Mouse (Mus musculus) layer of hippocampus, adult 11-12 months (tissue): ENCODE measurements around the gene Slc8a2.

Experiments used
- DNase-seq: peaks from one replicate; pipeline ENCODE4 v3.0.0; 2022; ENCODE audit warnings: low spot score

The Slc8a2 gene

DNA sequence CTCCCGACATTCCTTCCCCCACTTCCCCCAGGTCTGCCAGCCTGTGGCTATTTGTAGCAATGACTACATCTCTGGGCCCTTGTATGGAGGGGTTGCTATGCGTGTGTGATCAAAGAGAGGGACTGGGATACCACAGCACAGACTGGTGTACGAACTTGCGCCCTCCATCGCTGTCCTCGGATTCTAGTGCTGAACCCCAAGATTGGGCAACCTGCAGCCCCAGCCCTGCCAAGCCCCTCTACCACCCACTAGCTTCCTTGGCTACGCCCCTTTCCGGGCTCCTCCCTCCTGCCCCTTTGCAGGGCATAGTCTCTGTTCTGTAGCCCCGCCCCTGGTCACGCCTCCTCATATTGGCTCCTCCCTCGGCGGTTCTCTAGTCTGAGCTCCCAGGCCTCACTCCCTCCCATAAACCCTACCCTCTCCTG lies at the start of gene Slc8a2:
Slc8a2 (plus strand) TSS at position 406 of the 425 bp plus-strand sequence.
- DNase-seq, result peak; percentile 91

DNA sequence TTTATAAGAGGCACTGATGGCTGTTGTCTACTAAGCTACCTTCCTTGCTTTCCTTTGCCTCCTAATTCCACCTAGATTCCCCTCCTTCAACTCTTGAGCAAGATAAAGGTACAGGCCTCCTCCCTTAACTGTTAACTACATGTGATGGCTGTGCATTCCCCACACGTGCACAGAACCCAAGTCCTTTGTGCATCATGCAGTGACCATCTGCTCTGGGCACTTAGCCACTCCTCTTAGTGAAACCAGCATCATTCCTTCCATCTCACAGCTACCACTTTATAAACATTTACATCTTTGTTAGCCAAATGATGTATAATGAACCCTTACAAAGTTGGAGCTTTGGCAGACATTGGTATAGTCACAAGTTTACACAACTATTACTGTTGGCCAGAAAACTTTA lies 49.7 kb upstream of the Slc8a2 start:
- no peak for DNase-seq

DNA sequence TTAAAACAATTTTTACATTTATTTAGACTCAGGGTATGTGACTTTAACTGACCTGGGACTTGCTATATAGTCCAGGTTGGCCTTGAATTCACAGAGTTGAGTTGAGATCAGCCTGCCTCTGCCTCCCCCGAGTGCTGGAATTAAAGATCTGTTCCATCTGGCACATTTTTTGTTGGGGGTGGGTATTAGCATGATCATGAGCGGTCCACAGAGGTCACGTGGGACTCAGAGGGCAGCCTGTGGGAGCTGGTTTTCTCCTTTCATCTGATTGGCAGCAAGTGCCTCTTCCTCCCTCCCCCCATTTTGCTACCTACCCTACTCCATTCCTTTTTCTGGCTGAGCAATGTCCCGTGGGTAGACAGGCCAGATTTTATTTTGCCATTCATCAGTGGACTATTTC lies 49.0 kb upstream of the Slc8a2 start:
- no peak for DNase-seq

DNA sequence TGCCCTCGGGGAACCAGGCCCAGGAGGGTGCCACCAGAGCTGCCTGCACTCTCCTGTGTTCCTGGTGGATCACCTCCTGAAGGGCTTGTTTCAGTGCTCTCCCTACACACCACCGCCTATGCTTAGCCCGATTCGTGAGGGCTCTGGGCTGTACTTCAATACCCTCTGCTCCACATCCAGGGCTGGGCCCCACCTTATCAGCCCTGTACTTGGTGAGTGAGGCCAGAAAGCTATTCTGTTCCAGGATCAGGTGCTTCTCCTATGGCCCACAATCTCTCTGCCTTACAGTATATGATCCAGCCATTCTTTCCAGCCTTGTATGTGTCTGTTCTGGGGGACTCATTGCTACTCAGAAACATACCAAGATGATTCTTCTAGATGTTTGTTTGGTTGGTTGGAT lies 46.3 kb upstream of the Slc8a2 start:
- DNase-seq, result no peak

DNA sequence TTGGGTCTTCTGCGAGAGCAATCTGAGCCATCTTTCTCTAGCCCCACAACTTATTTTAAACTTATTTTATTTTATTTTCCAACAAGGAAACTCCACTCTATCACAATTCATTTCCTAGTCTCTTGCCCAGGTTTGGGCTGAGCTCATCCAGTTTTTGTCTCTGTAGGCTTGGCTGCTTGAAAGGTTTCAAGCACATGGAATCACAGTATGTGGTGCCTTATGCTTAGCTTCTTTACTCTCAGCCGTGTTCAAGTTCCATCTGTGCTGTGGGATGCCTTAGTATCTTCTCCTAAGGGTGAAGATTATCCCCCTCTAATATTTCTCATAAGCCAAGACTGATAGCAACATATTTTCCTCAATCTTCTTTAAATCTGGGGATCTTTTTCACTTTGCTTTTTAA lies 42.0 kb upstream of the Slc8a2 start:
- no peak for DNase-seq

DNA sequence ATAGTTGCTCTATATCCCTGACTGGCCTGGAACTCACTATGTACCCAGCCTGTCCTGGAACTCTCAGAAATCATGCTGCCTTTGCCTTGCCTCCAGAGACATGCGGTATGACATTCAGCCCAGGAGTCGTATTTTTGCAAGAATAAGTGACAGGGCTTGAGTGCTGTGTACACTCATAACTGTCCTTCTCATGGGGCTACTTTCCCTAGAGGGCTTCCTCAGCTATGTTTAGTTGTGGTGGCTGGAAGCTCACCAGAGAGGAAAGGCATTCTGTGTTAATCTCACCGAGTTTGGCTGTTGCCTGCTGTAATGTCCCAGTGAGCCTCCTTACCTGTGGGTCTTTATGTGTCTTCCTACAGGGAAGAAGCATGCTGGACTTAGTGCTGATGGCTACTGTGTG lies 35.0 kb upstream of the Slc8a2 start:
- no peak for DNase-seq

DNA sequence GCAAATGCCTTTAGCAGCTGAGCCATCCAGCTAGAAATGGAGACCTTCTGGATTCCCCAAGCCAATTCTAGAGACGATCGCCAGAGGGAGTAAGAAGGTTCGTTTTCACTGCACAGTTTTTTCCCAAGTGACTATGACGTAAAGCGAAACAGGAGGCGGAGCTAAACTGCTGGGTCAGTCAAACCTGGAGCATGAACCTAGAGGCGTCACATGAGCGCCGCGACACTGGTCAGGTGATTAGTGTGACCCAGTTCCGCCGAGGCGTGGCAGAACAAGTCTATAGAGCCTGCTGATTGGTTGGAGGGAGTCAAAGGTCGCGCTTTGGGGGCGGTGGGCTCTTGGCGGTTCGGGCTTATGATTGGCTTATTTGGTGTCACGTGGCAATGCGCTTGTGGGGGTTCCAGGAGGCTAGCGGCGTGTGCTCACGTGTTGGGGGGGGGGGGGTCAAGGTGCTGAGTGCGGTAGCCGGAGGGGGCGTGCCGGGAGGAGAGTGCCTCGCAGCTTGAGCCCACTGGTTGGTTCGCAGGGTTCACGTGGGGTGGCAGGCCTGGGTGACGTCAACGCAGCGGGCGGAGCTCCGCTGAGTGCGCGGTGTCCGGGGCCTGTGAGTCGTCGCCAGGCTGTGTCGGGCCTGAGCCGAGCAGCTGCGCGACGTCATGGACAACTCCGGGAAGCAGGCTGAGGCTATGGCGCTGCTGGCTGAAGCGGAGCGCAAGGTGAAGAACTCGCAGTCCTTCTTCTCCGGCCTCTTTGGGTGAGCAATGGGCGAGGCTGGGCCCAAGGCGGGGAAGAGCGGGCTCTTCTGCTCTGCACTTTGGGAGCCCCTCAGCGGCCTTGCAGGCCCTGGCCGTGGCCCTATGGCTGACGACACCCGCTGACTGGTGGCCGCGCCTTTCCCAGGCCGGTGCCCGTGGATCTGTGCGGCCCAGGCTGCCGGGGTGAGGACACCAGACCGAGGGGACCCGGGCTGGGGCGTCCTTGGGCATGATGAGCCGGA lies 31.3 kb upstream of the Slc8a2 start, which contains the start of gene Napa:
Napa (plus strand) TSS at position 438 of the 997 bp plus-strand sequence.
- peak; percentile 100 for DNase-seq

DNA sequence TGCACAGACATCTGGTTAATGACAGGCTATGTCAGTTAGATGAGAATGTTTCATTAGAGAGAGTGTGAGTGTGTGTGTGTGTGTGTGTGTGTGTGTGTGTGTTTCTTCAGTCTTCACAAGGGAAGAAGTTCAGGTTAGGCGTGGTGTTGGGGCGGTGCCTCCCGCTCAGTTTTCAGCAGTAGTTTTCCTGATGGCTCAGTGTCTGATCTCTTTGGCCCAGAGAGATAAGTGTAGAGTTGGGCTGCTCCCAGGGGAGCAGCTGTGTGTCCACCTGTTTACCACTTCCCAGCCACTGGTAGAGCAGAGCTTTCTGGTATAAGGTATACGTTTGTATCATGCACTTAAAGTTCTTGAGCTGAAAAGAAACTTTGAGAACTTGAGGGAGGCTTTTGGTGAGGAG lies 29.7 kb upstream of the Slc8a2 start:
- DNase-seq, result no peak

DNA sequence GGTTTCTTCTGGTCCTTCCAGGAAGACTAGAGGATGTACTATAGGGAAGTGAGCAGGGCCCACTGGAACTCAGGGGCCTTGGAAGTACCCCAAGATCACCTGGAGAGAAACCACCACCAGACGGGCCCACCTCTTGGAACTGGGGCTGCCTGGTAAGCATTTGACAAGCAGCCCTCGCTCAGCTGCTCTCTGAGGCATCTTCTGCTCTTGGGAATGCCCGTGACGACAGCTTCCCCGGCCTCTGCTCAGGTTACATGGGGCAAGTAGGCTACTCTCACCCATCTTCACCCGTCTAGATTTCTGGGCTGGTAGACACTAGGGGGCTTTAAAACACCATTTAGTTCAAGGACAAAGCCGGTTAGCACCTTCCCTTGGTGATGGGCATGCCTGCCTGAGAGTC lies 28.5 kb upstream of the Slc8a2 start:
- DNase-seq, result no peak

DNA sequence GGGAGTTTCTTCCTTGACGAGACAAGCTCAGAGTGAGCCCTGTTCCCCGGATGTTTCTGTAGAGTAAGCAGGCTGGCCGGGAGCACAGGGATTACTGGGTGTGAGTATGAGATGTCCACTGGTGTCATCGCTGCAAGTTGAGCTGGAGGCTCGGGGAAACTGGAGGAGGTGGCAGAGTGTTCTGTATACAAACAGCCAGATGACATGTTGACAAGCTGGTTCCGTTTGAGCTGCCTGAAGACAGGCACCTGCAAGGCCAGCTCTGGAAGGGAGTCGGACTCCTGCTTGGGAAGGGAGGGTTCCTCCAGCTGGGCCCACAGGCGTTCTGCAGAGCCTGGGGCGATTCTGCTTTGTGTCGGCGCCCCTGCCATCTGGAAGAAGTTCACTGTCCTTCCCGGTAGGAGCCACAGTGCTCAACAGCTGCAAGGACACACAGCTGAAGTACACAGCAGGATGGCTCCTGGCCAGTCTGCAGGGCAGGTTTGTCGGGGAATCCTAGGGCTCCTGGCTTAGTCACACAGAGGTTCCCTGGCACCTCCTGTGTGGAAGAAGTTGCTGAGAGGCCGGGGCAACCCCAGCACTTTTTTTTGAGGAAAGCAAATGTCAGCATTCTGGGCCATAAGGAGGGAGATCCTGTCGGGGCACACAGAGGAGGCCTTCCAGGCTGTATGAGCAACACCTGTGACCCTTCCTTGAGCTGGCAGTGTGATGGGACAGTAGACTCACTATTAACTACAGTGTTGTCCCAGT lies 27.7 kb upstream of the Slc8a2 start:
- no peak for DNase-seq

DNA sequence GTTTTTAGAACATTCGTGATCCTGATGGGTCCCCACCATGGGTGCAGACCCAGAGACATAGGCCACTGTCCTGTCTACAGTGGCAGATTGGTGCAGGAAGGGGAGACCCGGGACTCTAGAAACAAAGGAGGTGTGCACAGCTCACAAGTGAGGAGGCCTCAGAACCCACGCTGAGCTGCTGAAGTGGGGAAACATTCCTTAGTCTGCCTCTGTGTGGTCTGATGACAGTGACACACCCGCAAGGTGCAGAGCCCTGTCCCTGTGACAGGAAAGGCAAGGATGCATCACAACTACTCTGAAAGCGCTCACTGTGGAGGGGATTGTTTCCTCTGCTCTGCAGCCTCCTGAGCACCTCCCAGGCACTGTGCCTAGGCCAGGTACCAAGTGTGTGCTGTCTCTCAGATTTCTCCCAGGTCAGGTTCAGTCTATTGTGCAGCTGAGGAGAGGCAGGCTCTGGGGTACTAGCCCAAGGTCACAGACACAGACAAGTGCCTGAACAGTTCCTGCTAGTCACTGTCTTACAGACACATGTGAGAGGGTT lies 26.9 kb upstream of the Slc8a2 start:
- DNase-seq, result no peak

DNA sequence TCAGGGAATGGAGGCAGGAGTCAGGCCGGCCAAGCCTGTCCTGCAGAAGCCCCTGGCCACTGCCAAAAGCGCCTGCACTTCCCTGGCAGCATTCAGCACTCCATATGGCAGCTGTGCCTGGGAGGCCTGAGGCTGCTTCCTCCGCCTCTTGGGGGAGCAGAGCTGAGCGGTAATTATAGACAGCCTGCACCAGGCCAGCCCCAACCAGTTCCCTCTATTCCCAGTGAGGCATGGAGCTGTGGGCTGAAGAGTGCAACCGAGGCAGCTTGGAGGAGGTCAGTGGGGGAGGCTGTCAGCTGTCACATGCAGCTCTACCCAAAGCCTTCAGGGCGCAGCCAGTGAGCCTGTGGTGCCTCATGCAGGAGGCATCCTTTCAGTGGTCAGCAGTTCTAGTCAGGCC lies 25.9 kb upstream of the Slc8a2 start:
- DNase-seq, result peak; percentile 81

DNA sequence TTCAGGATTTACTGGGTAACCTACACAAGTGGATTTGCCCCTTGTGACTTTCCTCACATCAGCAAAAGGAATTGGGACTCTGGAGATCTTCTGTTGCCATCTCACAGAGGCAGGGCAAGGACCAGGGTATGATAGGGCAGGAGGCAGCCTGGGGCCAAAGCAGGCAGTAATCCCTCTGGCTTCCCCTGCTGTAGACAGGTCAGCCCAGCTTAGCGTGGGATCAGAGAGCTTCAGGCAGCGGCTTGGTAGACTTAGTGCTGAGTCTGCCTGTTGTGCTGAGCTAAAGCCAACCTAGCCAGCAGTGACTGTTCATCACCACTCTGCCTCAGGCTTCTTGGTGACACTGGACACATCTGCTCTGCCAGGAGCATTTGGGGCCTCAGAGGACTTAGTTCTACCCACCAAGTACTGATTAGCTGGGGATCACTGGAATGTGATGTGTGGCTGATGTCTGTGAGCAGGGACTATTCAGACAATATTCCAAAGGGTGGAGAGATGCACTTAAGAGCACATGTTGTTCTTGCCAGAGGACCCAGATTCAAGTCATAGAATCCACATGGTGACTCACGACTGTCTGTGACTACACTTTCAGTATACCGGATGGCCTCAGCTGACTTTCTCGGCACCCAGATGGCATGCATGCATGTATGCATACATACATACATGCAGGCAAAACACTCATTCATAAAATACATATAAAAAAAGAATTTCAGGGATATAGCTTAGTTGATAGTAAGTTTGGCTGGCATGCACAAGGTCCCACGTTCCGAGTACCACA lies 24.8 kb upstream of the Slc8a2 start:
- DNase-seq, result no peak

DNA sequence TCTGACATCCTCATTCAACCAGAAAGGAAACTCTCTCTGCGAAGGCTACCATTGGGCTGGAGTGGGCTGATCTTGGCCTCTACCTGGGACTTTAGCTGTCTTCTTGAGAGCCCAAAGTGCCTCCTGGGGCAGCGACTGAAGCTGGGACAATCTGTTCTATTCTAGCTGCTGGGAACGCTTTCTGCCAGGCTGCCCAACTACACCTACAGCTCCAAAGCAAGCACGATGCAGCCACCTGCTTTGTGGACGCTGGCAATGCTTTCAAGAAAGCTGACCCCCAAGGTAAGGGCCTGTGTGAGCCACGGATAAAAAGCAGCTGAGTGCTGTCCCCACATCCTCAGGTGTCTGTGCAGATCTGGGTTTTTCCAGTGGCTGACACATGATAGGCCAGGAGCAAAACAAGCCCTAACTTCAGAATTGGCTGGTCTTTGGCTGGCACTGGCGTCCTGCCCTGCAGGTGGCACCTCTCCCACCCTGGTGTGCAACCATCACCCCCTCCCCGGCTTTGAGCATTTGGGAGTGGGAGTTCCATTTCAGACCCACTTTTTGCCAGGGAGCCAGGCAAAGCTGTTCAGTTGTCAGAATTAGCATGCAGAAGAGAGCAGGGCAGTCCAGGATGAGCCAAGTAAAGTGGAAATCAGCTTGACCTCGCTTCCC lies 20.6 kb upstream of the Slc8a2 start:
- peak; percentile 44 for DNase-seq

DNA sequence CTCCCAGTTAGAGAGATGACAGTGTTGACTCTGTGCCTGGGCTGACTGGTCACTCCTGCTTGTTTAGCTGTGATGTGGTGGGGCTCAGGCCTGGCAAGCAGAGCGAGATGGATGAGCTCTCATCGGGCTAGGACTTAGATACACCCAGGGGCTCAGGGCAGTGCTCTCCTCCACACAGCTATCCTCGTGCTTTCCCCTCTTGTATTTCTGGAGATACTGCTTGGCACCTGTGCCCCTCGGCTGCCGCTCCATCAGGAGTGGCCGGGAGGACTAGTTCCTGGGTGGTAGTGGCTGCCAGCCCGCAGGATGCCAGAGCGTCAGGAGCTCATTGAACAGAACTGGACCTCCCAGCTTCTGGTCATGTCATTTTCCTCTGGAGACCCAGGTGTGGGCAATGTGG lies 19.5 kb upstream of the Slc8a2 start:
- DNase-seq, result peak; percentile 43

DNA sequence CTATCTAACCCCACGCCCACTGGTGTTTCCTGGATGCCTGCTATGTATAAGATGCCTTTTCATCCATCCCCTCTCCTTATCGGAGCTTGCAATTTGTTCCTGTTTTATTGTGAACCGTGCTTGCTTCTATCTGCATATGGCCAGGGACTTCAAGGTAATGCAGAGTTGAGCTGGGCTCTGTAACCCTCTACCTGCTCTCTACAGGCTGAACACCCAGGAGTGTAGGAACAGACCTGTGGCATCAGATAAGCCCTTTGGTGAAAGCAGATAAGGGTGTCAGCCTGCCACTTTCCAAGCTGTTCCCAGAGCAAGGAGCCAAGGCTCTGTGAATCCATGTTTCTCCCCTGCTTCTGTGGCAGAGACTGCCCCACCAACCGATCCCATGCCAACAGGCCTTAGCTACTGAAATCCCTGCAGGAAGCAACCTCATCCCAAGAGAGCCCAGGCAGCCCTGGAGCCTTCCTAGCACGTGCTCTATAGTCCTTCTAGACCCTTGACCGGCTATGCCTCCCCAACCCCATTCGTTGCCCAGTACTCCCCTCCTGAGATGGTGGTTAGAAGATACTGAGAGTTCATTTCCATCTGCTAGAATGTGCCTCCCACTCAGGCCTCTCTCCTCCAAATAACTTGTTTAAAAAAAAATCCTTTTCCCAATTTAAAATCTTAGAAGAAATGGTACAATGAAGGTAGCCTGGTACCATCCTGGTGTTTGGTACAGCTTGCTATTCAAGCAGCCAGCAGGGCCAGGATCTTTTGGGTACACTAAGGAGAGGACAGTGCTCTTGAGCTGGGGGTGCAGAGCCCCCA lies 18.1 kb upstream of the Slc8a2 start:
- DNase-seq, result peak; percentile 14

DNA sequence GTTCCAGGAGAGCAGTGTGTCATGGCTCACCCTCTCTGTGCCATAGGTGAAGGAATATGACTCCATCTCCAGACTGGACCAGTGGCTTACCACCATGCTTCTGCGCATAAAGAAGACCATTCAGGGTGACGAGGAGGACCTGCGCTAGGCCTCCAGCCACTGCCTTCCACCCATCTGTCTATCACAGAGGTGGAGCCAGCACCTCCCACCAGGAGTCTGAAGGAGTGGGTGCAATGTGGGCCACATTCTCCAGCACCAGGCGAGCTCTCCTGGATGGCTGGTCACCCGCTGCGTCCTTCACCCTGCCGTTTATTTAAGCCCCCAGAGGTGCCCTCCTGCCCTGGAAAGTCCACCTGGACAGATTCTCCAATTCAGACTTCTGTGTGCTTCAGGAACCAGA lies 13.2 kb upstream of the Slc8a2 start:
- DNase-seq, result no peak

DNA sequence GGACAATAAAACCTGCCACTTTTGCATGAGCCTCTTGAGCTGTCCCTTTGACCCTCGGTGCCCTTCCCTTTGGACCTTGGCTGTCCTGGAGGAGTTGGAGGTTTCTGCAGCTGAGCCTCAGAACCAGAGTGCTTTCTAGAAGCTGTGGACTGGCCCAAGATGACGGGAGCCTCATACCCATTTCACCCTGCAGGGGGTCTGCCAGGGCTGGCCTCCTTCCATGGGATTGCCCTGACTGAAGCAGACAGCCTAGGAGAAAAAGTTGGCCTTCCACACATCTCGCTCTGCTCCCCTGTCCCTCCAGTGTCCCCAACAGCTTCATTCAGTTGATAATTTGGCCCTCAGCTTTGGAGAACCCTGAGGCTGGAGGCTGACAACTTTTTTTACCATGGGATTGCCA lies 12.5 kb upstream of the Slc8a2 start:
- DNase-seq, result no peak

DNA sequence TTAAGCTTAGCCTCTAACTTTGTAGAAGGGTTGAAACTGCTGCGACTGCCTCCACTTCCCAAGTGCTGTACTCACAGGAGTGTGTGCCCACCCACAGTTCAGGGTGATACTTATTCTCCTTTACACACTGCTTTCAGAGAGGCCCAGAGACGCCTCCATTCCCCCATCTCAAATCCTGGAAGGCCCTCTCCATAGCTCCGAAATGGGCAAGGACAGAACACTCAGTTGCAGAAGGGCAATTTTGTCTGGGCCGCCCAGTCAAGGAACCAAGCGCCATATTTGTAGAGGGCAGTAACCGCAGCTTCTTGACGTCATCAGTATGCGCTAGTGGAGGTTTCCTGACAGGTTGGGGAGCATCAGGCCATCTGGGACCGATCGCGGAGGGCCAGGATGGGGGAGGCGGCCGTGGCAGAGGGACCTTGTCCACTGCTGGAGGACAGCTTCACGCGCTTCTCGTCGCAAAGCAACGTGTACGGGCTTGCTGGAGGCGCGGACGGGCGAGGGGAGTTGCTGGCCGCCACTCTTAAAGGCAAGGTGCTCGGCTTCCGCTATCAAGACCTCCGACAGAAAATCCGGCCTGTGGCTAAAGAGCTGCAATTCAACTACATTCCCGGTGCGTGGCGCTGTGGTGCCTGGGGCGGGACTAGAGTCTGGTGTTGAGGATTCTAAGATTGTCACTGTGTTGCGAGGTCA lies 9.9 kb upstream of the Slc8a2 start, which contains the start of gene Kptn:
Kptn (plus strand) TSS at position 327 of the 693 bp plus-strand sequence.
- peak; percentile 92 for DNase-seq

DNA sequence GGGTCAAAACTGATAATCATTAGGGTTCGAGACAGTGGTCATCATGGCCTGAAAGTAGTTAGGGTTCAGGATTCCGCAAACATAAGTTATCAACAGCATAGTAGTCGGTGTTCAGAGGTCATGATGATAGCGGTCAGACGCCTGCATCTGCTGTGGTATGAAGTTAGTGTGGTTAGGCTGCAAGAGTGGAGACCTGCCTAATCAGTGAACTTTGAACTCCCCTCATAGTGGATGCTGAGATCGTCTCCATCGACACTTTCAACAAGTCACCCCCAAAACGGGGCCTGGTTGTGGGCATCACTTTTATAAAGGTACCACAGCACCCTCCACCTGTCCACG lies 9.4 kb upstream of the Slc8a2 start:
- DNase-seq, result no peak
